Mouse (Mus musculus) megakaryocyte, embryonic 14.5 days (primary cell): Measurements from ENCODE around the gene Ift22.

ENCODE experiments used
- FLI1 ChIP-seq: IDR thresholded peaks from 2 replicates; pipeline ENCODE4 v1.6.1; 2012; ENCODE audit warnings: low read length, inconsistent platforms, mixed read lengths
- GATA1 ChIP-seq: IDR thresholded peaks from 3 replicates; pipeline ENCODE4 v1.6.1; 2012; ENCODE audit warnings: mixed read lengths, low read length, inconsistent platforms, borderline replicate concordance

DNA sequence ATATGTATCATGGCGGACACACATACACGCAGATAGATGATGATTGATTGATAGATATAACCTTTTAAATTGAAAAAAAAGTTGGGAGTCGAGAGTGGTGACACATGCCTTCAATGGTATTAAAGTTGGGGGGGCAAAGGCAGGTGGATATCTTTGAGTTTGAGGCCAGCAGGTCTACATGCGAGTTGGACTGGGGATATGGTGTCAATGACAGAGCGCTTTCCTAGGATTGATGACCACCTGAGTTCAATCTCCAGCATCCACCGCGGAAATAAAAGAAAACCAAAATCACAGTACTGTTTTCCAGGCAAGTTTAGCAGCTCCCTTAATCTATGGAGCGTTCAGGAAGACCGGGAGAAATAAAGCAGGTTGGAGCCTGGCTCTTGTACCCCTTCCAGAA lies 363 bp upstream of the Ift22 start:
- TF ChIP-seq GATA1: no peak
- TF ChIP-seq FLI1: no peak
